Mouse (Mus musculus) layer of hippocampus, adult 18-20 months (tissue): ENCODE measurements around the gene Zg16. TPM values are rescaled to one million over a fixed set of nuclear protein-coding genes. Genes with fewer than 3 reads are reported as not detected.
A peak's percentile ranks its signal among the peaks of the same experiment; 100 is the strongest.

Experiments
- DNase-seq, 2 experiments: peaks; one replicate each; pipeline ENCODE4 v3.0.0; 2022; ENCODE audit warnings: low spot score in 2 of 2
- total RNA-seq, 2 experiments: library from RNA; stranded (reverse); gene quantifications; 2 replicates each; pipeline ENCODE4 v1.2.3; 2021

Gene Zg16
- total RNA-seq, 2 experiments from 2014 or later: not detected

GRCm38 (mm10) chr7:127021563-127022527 is 65.3 kb downstream of the Zg16 start:
- DNase-seq: no peak

- DNase-seq: peak; percentile 67 to 72
Observed at GRCm38 (mm10) chr7:127020901-127021562, 66.1 kb downstream of the Zg16 start, which contains the start of the genes Gm42742 and Prrt2. TSS of gene Gm42742 (minus strand) at chr7:127021097. TSS of gene Prrt2 (minus strand) at chr7:127021211.

DNA sequence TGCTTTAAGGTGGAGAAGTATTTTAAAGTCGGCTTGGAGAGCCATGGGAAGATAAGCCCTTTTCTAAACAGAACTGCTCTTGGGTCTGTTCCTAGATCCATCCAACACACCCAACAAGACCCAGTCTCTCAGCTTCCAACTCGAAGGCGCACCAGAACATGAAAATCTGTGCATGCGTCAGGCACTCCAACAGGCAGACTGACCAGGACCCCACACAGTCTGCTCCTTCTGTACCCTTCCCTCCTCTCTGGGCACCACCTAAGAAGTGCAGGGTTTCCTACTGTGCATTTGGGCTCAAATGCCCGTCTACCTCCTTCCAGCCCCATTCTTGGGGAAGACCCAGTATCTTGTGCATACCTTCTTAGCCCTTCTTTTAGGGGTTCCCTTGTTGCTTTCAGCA is 66.6 kb downstream of the Zg16 start:
- DNase-seq: peak in 1 of 2 experiments; percentile 37

- peak in 1 of 2 experiments; percentile 22 for DNase-seq
Observed at GRCm38 (mm10) chr7:127020031-127020430, 67.1 kb downstream of the Zg16 start.

GRCm38 (mm10) chr7:127019306-127019960 is 67.7 kb downstream of the Zg16 start:
- DNase-seq: peak in 1 of 2 experiments; percentile 15

DNA sequence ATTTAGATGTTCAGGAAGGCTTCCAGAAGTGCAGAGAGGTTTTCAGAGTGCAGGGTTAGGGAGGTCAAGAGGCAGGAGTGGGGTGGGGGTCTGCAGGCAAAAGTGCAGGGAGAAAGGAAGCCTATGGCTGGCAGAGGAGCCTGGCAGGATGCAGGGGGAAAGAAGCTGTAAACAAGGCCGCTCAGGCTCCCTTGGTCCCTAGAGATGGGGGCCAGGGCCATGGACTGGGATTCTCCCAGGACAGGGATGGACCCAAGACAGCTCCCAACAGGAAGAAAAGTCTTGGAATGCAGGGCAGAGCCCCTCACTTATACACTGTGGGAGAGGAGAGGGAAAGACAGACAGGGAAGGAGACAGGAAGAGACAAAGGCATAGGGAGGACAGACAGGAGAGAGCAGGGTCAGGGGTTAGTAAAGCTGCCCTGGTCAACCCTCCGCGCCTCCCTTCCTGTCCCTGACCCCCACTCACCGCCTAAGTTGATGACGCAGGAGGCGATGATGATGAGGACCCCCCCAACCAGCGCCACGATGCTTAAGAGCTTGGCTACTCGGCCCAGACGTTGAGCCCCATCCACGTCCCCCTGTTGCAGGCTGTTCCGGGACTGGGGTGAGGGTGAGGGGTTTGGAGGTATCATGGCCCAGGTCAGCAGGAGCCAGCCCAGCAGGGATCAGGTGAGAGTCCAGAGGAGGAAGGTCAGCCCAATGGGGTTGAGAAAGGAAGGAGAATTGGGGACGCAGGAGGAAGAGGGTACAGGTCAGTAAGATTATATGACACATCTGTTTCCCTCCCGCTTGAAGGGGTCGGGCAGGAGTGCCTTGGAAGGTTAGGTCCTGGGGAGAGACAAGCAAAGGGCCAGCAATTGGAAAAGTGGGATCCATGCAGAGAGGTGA is 68.5 kb downstream of the Zg16 start:
- no peak for DNase-seq

GRCm38 (mm10) chr7:127017950-127018345 is 69.2 kb downstream of the Zg16 start:
- peak in 1 of 2 experiments; percentile 13 for DNase-seq

GRCm38 (mm10) chr7:127016971-127017949 is 69.9 kb downstream of the Zg16 start, which contains the start of gene Pagr1a:
TSS of gene Pagr1a (minus strand) at chr7:127017352.
- peak; percentile 96 to 99 for DNase-seq

DNA sequence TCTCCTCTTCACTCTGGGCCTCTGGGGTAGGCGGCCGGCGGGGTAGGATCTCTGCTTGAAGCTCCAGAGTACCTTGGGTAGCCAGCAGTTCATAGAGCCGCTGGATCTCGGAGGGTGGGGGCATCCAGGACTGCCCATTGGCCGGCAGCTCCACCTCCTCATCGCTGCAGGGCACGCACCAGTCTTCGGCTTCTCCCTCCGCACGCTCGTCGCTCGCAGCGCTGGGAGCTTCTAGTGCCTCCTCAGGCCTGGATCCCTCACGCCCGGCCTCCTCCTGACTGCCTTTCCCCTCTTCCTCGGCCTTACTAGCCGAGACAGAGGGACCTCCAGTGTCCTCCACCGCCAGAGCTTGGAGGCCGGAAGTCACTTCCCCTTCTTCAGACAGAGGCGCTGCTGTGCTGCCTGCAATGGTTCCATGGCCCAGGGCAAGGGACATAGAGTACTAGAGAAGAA is 70.6 kb downstream of the Zg16 start:
- DNase-seq: no peak

DNA sequence TGATC is 70.8 kb downstream of the Zg16 start, which contains the start of gene Pagr1b:
Pagr1b (minus strand) TSS at position 4 of the 5 bp plus-strand sequence.
- DNase-seq: no peak

GRCm38 (mm10) chr7:127016081-127016480 is 71.0 kb downstream of the Zg16 start:
- peak in 1 of 2 experiments; percentile 15 for DNase-seq

GRCm38 (mm10) chr7:127014993-127015392 is 72.1 kb downstream of the Zg16 start:
- DNase-seq: no peak

- peak in 1 of 2 experiments; percentile 35 for DNase-seq
Observed at GRCm38 (mm10) chr7:127014320-127014719, 72.8 kb downstream of the Zg16 start, which contains the start of gene Mvp. TSS of gene Mvp (minus strand) at chr7:127014621.

DNA sequence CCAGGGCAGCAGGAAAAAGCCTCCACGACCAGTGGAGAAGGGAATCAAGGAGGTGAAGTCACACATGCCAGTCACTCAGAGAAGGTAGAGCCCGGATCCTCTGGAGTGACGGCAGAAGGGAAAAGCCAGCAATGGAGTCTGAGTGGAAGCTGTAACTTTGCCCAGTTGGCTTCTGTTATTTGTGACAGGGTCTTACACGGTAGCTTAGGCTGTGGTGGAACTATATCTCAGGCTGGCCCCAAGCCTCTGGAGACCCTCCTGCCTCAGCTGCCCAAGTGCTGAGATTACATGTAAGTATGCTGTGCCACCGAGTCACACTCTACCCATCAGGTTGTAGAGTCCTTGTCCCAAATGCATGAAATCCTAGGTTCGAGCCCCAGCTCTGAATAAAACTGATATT is 73.7 kb downstream of the Zg16 start:
- DNase-seq: no peak

DNA sequence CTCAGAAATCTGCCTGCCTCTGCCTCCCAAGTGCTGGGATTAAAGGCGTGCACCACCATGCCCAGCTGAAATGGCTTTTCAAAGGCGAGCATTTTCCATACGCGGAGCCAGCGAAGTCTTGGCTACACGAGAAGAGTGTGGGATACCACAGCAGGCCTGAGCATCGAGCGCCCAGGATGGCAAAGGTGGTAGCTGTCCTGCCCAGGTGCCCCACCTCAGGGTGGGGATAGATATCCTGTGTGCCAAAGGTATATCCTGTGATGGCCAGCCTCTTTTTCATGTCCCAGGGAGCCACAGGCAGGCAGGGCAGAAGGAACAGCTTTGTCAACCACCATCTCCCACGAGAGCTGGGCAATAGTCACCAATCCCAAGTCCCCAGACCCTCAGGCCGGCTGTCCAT is 74.3 kb downstream of the Zg16 start:
- DNase-seq: no peak

DNA sequence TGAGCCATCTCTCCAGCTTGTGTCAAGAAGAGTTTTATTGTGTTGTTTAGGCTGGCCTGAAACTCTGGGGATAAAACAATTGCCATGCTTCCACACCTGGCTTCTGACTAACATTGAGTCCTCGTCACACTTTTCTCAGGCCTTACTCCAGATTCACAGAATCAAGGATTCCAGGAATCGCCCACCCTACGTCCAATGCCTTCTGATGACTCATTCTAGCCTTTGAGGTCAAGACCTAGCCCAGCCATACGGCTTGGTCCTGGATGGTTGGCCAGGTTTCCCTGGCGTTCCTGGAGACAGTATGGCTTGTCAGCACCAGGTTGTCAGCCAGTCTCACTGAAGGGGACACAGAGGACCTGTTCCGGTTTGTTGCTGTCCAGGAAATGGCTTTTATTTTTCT is 74.8 kb downstream of the Zg16 start:
- no peak for DNase-seq

GRCm38 (mm10) chr7:127011717-127012116 is 75.4 kb downstream of the Zg16 start:
- no peak for DNase-seq

DNA sequence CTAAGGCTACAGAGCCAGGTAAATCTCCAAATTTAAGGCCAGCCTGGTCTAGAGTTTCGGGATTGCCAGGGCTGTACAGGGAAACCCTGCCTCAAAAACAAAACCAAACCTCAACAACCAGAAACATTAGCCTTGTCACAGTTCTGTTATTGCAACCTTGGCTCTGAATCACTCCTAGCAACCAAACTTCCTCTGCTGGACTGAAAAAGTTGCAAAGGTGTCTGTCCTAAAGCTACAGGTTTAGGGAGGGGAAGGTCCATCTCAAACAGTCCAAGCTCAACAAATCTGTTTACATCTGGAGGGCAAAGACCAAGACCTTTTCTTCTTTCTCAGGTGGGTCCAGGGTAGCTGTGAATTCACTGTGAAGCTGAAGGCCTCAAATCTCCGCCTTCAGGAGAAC is 76.1 kb downstream of the Zg16 start:
- DNase-seq: no peak

DNA sequence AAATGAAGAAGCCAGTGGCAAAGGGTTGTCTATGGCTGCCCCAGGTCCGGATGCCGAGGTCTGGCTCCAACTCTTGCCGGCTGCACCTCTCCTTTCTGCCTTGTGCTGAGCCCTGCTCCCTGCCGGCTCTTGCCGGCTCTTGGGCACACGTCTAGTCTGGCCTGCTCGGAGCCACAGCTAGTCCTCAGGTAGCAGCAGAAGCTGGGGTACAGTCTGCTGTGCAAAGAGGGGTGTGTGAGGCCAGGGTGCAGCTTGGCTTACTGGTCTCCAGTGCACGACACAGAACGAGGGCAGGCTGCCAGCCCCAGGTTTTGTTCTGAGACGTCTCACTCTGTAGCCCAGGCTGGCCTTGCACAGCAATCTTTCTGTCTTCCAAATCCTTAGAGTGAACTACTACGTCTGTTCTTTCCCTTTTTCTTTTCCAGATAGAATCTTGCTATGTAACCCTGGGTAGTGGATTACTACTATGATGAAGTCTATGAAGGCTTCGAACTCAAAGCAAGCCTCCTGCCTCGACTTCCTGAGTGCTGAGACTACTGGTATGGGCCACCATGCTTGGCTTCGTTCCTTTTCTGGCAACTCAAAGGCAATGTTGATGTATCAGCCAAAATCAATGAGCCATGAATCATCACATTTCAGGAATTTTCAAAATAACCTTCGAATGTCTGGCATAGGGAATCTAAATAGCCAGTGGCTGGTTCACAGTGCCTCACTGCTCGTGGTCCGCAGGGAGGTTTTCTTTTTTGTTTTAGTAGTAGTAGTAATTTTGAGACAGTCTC is 77.6 kb downstream of the Zg16 start:
- peak in 1 of 2 experiments; percentile 23 for DNase-seq
